Mouse (Mus musculus) CH12.LX (cell line): ENCODE measurements around the gene Kctd20. TPM values are rescaled to one million over a fixed set of nuclear protein-coding genes. Genes with fewer than 3 reads are reported as not detected.

Source experiments
- DNase-seq: peaks from one replicate; pipeline ENCODE4 v3.0.0-alpha.2; 2013; ENCODE audit errors: extremely low read depth
- H3K27ac ChIP-seq: 2 replicates; pipeline ENCODE4 v1.5.1; 2012; ENCODE audit warnings: low read depth, mild to moderate bottlenecking, control low read depth, moderate library complexity; ENCODE audit not compliant: insufficient read depth
- H3K27me3 ChIP-seq: replicated peaks from 2 replicates; pipeline ENCODE3; 2012; ENCODE audit warnings: inconsistent platforms
- H3K36me3 ChIP-seq, 2 experiments: replicated peaks in 1 of 2; 2 replicates each; pipeline versions ENCODE3 to v1.6.1; 2012; ENCODE audit warnings: inconsistent platforms in 1 of 2, low read length in 1 of 2, mild to moderate bottlenecking in 1 of 2, mixed read lengths in 1 of 2, moderate library complexity in 1 of 2; ENCODE audit not compliant: control insufficient read depth in 1 of 2, insufficient read depth in 1 of 2
- H3K4me1 ChIP-seq, 2 experiments: 2 replicates each; pipeline ENCODE4 v1.6.1; 2012; ENCODE audit warnings: inconsistent platforms in 1 of 2, moderate library complexity in 1 of 2; ENCODE audit not compliant: insufficient read depth in 2 of 2, control insufficient read depth in 1 of 2
- H3K4me2 ChIP-seq: 2 replicates; pipeline ENCODE4 v1.6.1; 2012; ENCODE audit warnings: low read depth, mild to moderate bottlenecking, control low read depth; ENCODE audit not compliant: poor library complexity, insufficient read depth, severe bottlenecking
- H3K4me3 ChIP-seq, 3 experiments: fragments of 150-350 bp in 1 of 3; sonication (generic) in 1 of 3; replicated peaks in 1 of 3; 2 replicates each; pipeline versions ENCODE3 to v1.5.1; 2011 to 2012; ENCODE audit warnings: low read depth in 2 of 3, low read length in 2 of 3, mild to moderate bottlenecking in 2 of 3, moderate library complexity in 2 of 3, control low read depth in 1 of 3, improper control_type of control experiment in 1 of 3, inconsistent platforms in 1 of 3, mixed read lengths in 1 of 3; ENCODE audit not compliant: poor library complexity in 1 of 3
- H3K79me2 ChIP-seq: replicated peaks from 2 replicates; pipeline ENCODE4 v1.6.1; 2012; ENCODE audit warnings: mild to moderate bottlenecking, moderate library complexity; ENCODE audit not compliant: control insufficient read depth, poor library complexity, insufficient read depth, severe bottlenecking; ENCODE audit errors: extremely low read depth
- H3K9ac ChIP-seq: 2 replicates; pipeline ENCODE4 v1.6.1; 2012; ENCODE audit warnings: low read depth, mild to moderate bottlenecking, control low read depth, moderate library complexity; ENCODE audit not compliant: insufficient read depth
- H3K9me3 ChIP-seq: replicated peaks from 2 replicates; pipeline ENCODE3; 2012; ENCODE audit warnings: low read length, inconsistent platforms, mixed read lengths
- CHD1 ChIP-seq: IDR thresholded peaks from 2 replicates; pipeline ENCODE4 v1.6.1; 2012; ENCODE audit warnings: low read depth, low read length, improper control_type of control experiment, inconsistent platforms
- CHD2 ChIP-seq: IDR thresholded peaks from 2 replicates; pipeline ENCODE4 v1.6.1; 2011; ENCODE audit warnings: low read length, improper control_type of control experiment
- CTCF ChIP-seq, 2 experiments: IDR thresholded peaks in 1 of 2; conservative IDR thresholded peaks in 1 of 2; 2 replicates each; pipeline ENCODE4 v1.5.1; 2011 to 2012; ENCODE audit warnings: low read depth in 2 of 2, low read length in 2 of 2, improper control_type of control experiment in 1 of 2, inconsistent platforms in 1 of 2, mild to moderate bottlenecking in 1 of 2, moderate library complexity in 1 of 2
- E2F4 ChIP-seq: IDR thresholded peaks from 2 replicates; pipeline ENCODE4 v1.6.1; 2011; ENCODE audit warnings: low read depth, low read length, improper control_type of control experiment; ENCODE audit not compliant: insufficient replicate concordance
- EP300 ChIP-seq: IDR thresholded peaks from 2 replicates; pipeline ENCODE4 v1.6.1; 2011; ENCODE audit warnings: low read length, improper control_type of control experiment
- GABPA ChIP-seq: IDR thresholded peaks from 2 replicates; pipeline ENCODE4 v1.6.1; 2012; ENCODE audit warnings: low read depth, low read length, improper control_type of control experiment, inconsistent platforms; ENCODE audit not compliant: insufficient replicate concordance
- IRF4 ChIP-seq: IDR thresholded peaks from 2 replicates; pipeline ENCODE4 v1.6.1; 2014; ENCODE audit warnings: low read depth, mild to moderate bottlenecking, inconsistent platforms, low read length, improper control_type of control experiment
- JUN ChIP-seq: IDR thresholded peaks from 2 replicates; pipeline ENCODE4 v1.6.1; 2011; ENCODE audit warnings: low read depth, mild to moderate bottlenecking, low read length, improper control_type of control experiment, moderate library complexity; ENCODE audit not compliant: insufficient read depth
- JUND ChIP-seq: conservative IDR thresholded peaks from 2 replicates; pipeline ENCODE4 v1.6.1; 2011; ENCODE audit warnings: low read depth, low read length, improper control_type of control experiment
- KAT2A ChIP-seq: IDR thresholded peaks from 2 replicates; pipeline ENCODE4 v1.6.1; 2012; ENCODE audit warnings: low read length, improper control_type of control experiment, inconsistent platforms; ENCODE audit not compliant: insufficient replicate concordance
- MAZ ChIP-seq: IDR thresholded peaks from 2 replicates; pipeline ENCODE4 v1.6.1; 2012; ENCODE audit warnings: low read depth, mild to moderate bottlenecking, inconsistent platforms, low read length, improper control_type of control experiment, moderate library complexity
- MXI1 ChIP-seq: IDR thresholded peaks from 2 replicates; pipeline ENCODE4 v1.6.1; 2011; ENCODE audit warnings: mild to moderate bottlenecking, low read depth, low read length, improper control_type of control experiment
- MYC ChIP-seq: IDR thresholded peaks from 2 replicates; pipeline ENCODE4 v1.6.1; 2011; ENCODE audit warnings: low read depth, mild to moderate bottlenecking, improper control_type of control experiment, low read length
- NELFE ChIP-seq: IDR thresholded peaks from 2 replicates; pipeline ENCODE4 v1.6.1; 2011; ENCODE audit warnings: low read depth, low read length, improper control_type of control experiment
- NRF1 ChIP-seq: IDR thresholded peaks from 2 replicates; pipeline ENCODE4 v1.6.1; 2014; ENCODE audit warnings: low read depth, mild to moderate bottlenecking, inconsistent platforms, low read length, improper control_type of control experiment, moderate library complexity
- PAX5 ChIP-seq: IDR thresholded peaks from 2 replicates; pipeline ENCODE4 v1.6.1; 2012; ENCODE audit warnings: low read length, inconsistent platforms, mixed read lengths
- POLR2A ChIP-seq: IDR thresholded peaks from 2 replicates; pipeline ENCODE4 v1.6.1; 2011; ENCODE audit warnings: low read depth, mild to moderate bottlenecking, improper control_type of control experiment, low read length
- RAD21 ChIP-seq: IDR thresholded peaks from 2 replicates; pipeline ENCODE4 v1.6.1; 2011; ENCODE audit warnings: low read depth, mild to moderate bottlenecking, low read length, improper control_type of control experiment, moderate library complexity
- RCOR1 ChIP-seq: conservative IDR thresholded peaks from 2 replicates; pipeline ENCODE4 v1.6.1; 2012; ENCODE audit warnings: low read depth, mild to moderate bottlenecking, inconsistent platforms, low read length, improper control_type of control experiment
- SIN3A ChIP-seq: IDR thresholded peaks from 2 replicates; pipeline ENCODE4 v1.6.1; 2012; ENCODE audit warnings: low read length, improper control_type of control experiment, inconsistent platforms
- SMC3 ChIP-seq: IDR thresholded peaks from 2 replicates; pipeline ENCODE4 v1.6.1; 2011; ENCODE audit warnings: low read depth, low read length, improper control_type of control experiment
- TBP ChIP-seq: conservative IDR thresholded peaks from 2 replicates; pipeline ENCODE4 v1.6.1; 2011; ENCODE audit warnings: low read depth, low read length, improper control_type of control experiment
- TCF12 ChIP-seq: IDR thresholded peaks from 2 replicates; pipeline ENCODE4 v1.6.1; 2014; ENCODE audit warnings: low read depth, mild to moderate bottlenecking, inconsistent platforms, low read length, improper control_type of control experiment
- UBTF ChIP-seq: IDR thresholded peaks from 2 replicates; pipeline ENCODE4 v1.6.1; 2012; ENCODE audit warnings: low read depth, mild to moderate bottlenecking, inconsistent platforms, low read length, improper control_type of control experiment, moderate library complexity
- USF1 ChIP-seq: IDR thresholded peaks from 2 replicates; pipeline ENCODE4 v1.6.1; 2014; ENCODE audit warnings: low read depth, mild to moderate bottlenecking, inconsistent platforms, low read length, improper control_type of control experiment
- USF2 ChIP-seq: conservative IDR thresholded peaks from 2 replicates; pipeline ENCODE4 v1.6.1; 2011; ENCODE audit warnings: low read depth, low read length, improper control_type of control experiment
- ZKSCAN1 ChIP-seq: IDR thresholded peaks from 2 replicates; pipeline ENCODE4 v1.6.1; 2012; ENCODE audit warnings: low read depth, inconsistent platforms, low read length, improper control_type of control experiment, borderline replicate concordance
- ZMIZ1 ChIP-seq: IDR thresholded peaks from 2 replicates; pipeline ENCODE4 v1.6.1; 2012; ENCODE audit warnings: low read depth, mild to moderate bottlenecking, inconsistent platforms, low read length, improper control_type of control experiment
- ZNF384 ChIP-seq: IDR thresholded peaks from 2 replicates; pipeline ENCODE4 v1.6.1; 2012; ENCODE audit warnings: low read depth, low read length, improper control_type of control experiment, inconsistent platforms
- dilution Hi-C: fragments of 300-500 bp; cut with MboI; formaldehyde crosslinking; loops from 2 replicates; pipeline ENCODE4 v1.14.3; 2020; ENCODE audit warnings: low sequenced_read_pairs; ENCODE audit not compliant: extremely low pct_unique_long_range_greater_than_20kb, extremely low pct_ligation_motif_present
- in situ Hi-C: fragments of 300-500 bp; cut with MboI; formaldehyde crosslinking; loops from 3 replicates; pipeline ENCODE4 v1.14.3; 2019; ENCODE audit warnings: low sequenced_read_pairs, low pct_ligation_motif_present, low pct_unique_long_range_greater_than_20kb, mixed read lengths
- polyA plus RNA-seq: library from polyadenylated mRNA; unstranded; fragments of >175 nt; gene quantifications from 2 replicates; pipeline ENCODE4 v1.2.1, GENCODE M21; 2012; ENCODE audit warnings: low read depth; ENCODE audit not compliant: insufficient read length
- total RNA-seq, 2 experiments: library from RNA; depleted of rRNA; stranded (reverse); fragments of 300-350 nt in 1 of 2; fragments of >200 nt in 1 of 2; gene quantifications; 2 replicates each; pipeline ENCODE4 v1.2.3; 2012 to 2014

The Kctd20 gene
- total and polyA plus RNA-seq, 3 experiments, result 40.1 to 85.2 (median 68.5) TPM

GRCm38 (mm10) chr17:28961596-28961995 is 9.8 kb downstream of the Kctd20 start:
- dilution Hi-C loops (no loop called here), in situ Hi-C loops (no loop called here)
- peaks cover 55 to 90% of the 10 kb centered on the region in 2 experiments for H3K36me3 ChIP-seq
- no peak overlapping the region for H3K4me3 ChIP-seq
- H3K4me1 ChIP-seq, result peaks cover 4 to 77% of the 10 kb centered on the region in 2 experiments; a peak in 3 of 4 replicates
- no peak for DNase-seq
- peaks cover 31% of the 10 kb centered on the region for H3K79me2 ChIP-seq
- no peak for TF ChIP-seq IRF4
- TF ChIP-seq RCOR1, result no peak
- no peak for TF ChIP-seq POLR2A
- no peak for TF ChIP-seq ZMIZ1
- TF ChIP-seq NRF1, result no peak
- TF ChIP-seq MXI1, result no peak
- no peak for TF ChIP-seq SMC3
- no peak for TF ChIP-seq PAX5
- no peak for TF ChIP-seq E2F4
- TF ChIP-seq CTCF (conservative IDR thresholded peaks at IDR 0.05 in 1 of 2, IDR thresholded peaks at IDR 0.05 in 1 of 2; ENCODE audit: low read depth in 2 of 2, low read length in 2 of 2), result no peak
- no peak for TF ChIP-seq ZKSCAN1
- TF ChIP-seq RAD21, result no peak
- TF ChIP-seq TCF12, result no peak
- no peak for TF ChIP-seq CHD2
- no peak for TF ChIP-seq NELFE
- TF ChIP-seq TBP, result no peak
- TF ChIP-seq KAT2A, result no peak
- TF ChIP-seq SIN3A, result no peak
- H3K4me2 ChIP-seq, result no peak overlapping the region
- no peak overlapping the region for H3K27ac ChIP-seq
- H3K9ac ChIP-seq, result no peak overlapping the region
- H3K9me3 ChIP-seq, result no peaks in the 10 kb centered on the region
- no peaks in the 10 kb centered on the region for H3K27me3 ChIP-seq

- DNase-seq, result peak; percentile 92
- TF ChIP-seq ZNF384 (no peak), JUN (0 out of 2 replicates have a peak, but pooled peaks have one; percentile 16), USF1 (no peak), SMC3 (no peak), JUND (0 out of 2 replicates have a peak, but pooled peaks have one; percentile 32), TCF12 (peak; percentile 95), CHD1 (no peak; the same call in 1 of the 2 replicates), TBP (0 out of 2 replicates have a peak, but pooled peaks have one; percentile 41), MYC (peak; percentile 51; the same call in 1 of the 2 replicates), MAZ (0 out of 2 replicates have a peak, but pooled peaks have one; percentile 18), NRF1 (peak; percentile 21; the same call in 1 of the 2 replicates), ZKSCAN1 (no peak), CHD2 (peak; percentile 66), UBTF (no peak), USF2 (no peak), EP300 (peak; percentile 87), SIN3A (peak; percentile 49; the same call in 1 of the 2 replicates), RCOR1 (peak; percentile 65; the same call in 1 of the 2 replicates), CTCF (conservative IDR thresholded peaks at IDR 0.05 in 1 of 2, IDR thresholded peaks at IDR 0.05 in 1 of 2; ENCODE audit: low read depth in 2 of 2, low read length in 2 of 2) (no peak), GABPA (no peak), MXI1 (0 out of 2 replicates have a peak, but pooled peaks have one; percentile 41), POLR2A (peak; percentile 72), PAX5 (no peak), NELFE (peak; percentile 30; the same call in 1 of the 2 replicates)
Observed at GRCm38 (mm10) chr17:28967021-28967610, 15.4 kb downstream of the Kctd20 start.

More at GRCm38 (mm10) chr17:28967021-28967610, 15.4 kb downstream of the Kctd20 start:
- Histone ChIP-seq H3K9ac (peak overlapping the region; percentile 41), H3K27me3 (no peaks in the 10 kb centered on the region), H3K4me3 (peak overlapping the region; percentile 30 to 51 (median 45)), H3K4me2 (peak overlapping the region; percentile 77), H3K27ac (peak overlapping the region; percentile 86), H3K4me1 (peaks cover 28 to 78% of the 10 kb centered on the region in 2 experiments), H3K36me3 (peaks cover 57 to 74% of the 10 kb centered on the region in 2 experiments), H3K9me3 (no peaks in the 10 kb centered on the region), H3K79me2 (peaks cover 4% of the 10 kb centered on the region; the same call in 1 of the 2 replicates)
- dilution Hi-C loops (no loop called here), in situ Hi-C loops (no loop called here)
